Mouse (Mus musculus) neural tube, embryonic 14.5 days (tissue): ENCODE data around the gene Edn3. TPM values are rescaled to one million over a fixed set of nuclear protein-coding genes. Genes with fewer than 3 reads are reported as not detected.

Experiments used
- ATAC-seq: fragments of 200-750 bp; cut with Nextera tagmentation; 2 replicates; pipeline ENCODE4 v1.8.0; 2017; ENCODE audit warnings: low read depth, mild to moderate bottlenecking, moderate TSS enrichment, moderate library complexity
- H3K27ac ChIP-seq: fragments of 300-500 bp; sonication (generic); 2 replicates; pipeline ENCODE4 v1.5.1; 2014; ENCODE audit warnings: low read depth, mild to moderate bottlenecking, control low read depth, low read length, moderate library complexity, mixed read lengths
- H3K27me3 ChIP-seq: fragments of 300-500 bp; sonication (generic); 2 replicates; pipeline ENCODE4 v1.6.1; 2014; ENCODE audit warnings: low read length; ENCODE audit not compliant: control insufficient read depth, insufficient read depth
- H3K36me3 ChIP-seq: fragments of 300-500 bp; sonication (generic); 2 replicates; pipeline ENCODE4 v1.6.1; 2014; ENCODE audit warnings: low read length, mixed read lengths; ENCODE audit not compliant: control insufficient read depth, insufficient read depth
- H3K4me1 ChIP-seq: fragments of 300-500 bp; sonication (generic); 2 replicates; pipeline ENCODE4 v1.6.1; 2014; ENCODE audit warnings: low read length; ENCODE audit not compliant: control insufficient read depth, insufficient read depth
- H3K4me2 ChIP-seq: fragments of 300-500 bp; sonication (generic); 2 replicates; pipeline ENCODE4 v1.6.1; 2014; ENCODE audit warnings: mild to moderate bottlenecking, low read depth, low read length, control low read depth
- H3K4me3 ChIP-seq: fragments of 300-500 bp; sonication (generic); 2 replicates; pipeline ENCODE4 v1.5.1; 2014; ENCODE audit warnings: low read depth, low read length, control low read depth, mixed read lengths
- H3K9ac ChIP-seq: fragments of 300-500 bp; sonication (generic); replicated peaks from 2 replicates; pipeline ENCODE4 v1.6.1; 2014; ENCODE audit warnings: low read depth, mild to moderate bottlenecking, control low read depth, low read length, mixed read lengths
- H3K9me3 ChIP-seq: fragments of 300-500 bp; sonication (generic); 2 replicates; pipeline ENCODE4 v1.6.1; 2016; ENCODE audit warnings: low read length; ENCODE audit not compliant: control insufficient read depth
- WGBS: fragments of 180-500 bp; shearing (Covaris S2); extraction: QIAGEN DNeasy Blood & Tissue Kit; methylation state at CpG from one replicate; pipeline ENCODE4 v1.1.7; 2014; 5-methylcytosine and 5-hydroxymethylcytosine counted together
- polyA plus RNA-seq: library from polyadenylated mRNA; unstranded; fragments of >200 nt; fragmentation: Nextera tagmentation; extraction: Ambion mirVana; gene quantifications from 2 replicates; pipeline ENCODE4 v1.2.1, GENCODE M21; 2014

Gene Edn3
- polyA plus RNA-seq, 1 experiment from 2014 or later = 0.08 TPM

- no peaks in the 10 kb centered on the region for H3K4me1 ChIP-seq
- H3K36me3 ChIP-seq = no peaks in the 10 kb centered on the region
- no peak for ATAC-seq
- no peak overlapping the region for H3K4me2 ChIP-seq
- no peak overlapping the region for H3K4me3 ChIP-seq
- WGBS = 100% methylated on average over 1 of the region's 1 CpGs
- H3K9me3 ChIP-seq = no peaks in the 10 kb centered on the region
- H3K9ac ChIP-seq = no peak overlapping the region
- no peaks in the 10 kb centered on the region for H3K27me3 ChIP-seq
- H3K27ac ChIP-seq = no peak overlapping the region
These were observed 7.2 kb upstream of the Edn3 start for GRCm38 (mm10) chr2:174753197-174753596.

- WGBS = 86% methylated on average over 1 of the region's 1 CpGs
These were observed 6.2 kb upstream of the Edn3 start for GRCm38 (mm10) chr2:174754231-174754630.

GRCm38 (mm10) chr2:174759189-174759588 is 1.2 kb upstream of the Edn3 start:
- peaks cover 3% of the 10 kb centered on the region for H3K27me3 ChIP-seq
- 86% methylated on average over 4 of the region's 4 CpGs for WGBS
- H3K4me2 ChIP-seq = no peak overlapping the region
- no peak overlapping the region for H3K9ac ChIP-seq
- H3K4me3 ChIP-seq = no peak overlapping the region
- no peaks in the 10 kb centered on the region for H3K9me3 ChIP-seq
- no peak overlapping the region for H3K27ac ChIP-seq
- ATAC-seq = no peak
- H3K36me3 ChIP-seq = no peaks in the 10 kb centered on the region
- peaks cover 6% of the 10 kb centered on the region; the same call in 1 of the 2 replicates for H3K4me1 ChIP-seq

More at GRCm38 (mm10) chr2:174754231-174754630, 6.2 kb upstream of the Edn3 start:
- Histone ChIP-seq H3K27me3 (no peaks in the 10 kb centered on the region), H3K4me1 (no peaks in the 10 kb centered on the region), H3K9me3 (no peaks in the 10 kb centered on the region), H3K27ac (no peak overlapping the region), H3K4me3 (no peak overlapping the region), H3K9ac (no peak overlapping the region), H3K4me2 (no peak overlapping the region), H3K36me3 (no peaks in the 10 kb centered on the region)
- no peak for ATAC-seq

- Histone ChIP-seq H3K9me3 (no peaks in the 10 kb centered on the region), H3K36me3 (no peaks in the 10 kb centered on the region), H3K4me2 (peak overlapping the region; percentile 72; the same call in 1 of the 2 replicates), H3K4me1 (peaks cover 6% of the 10 kb centered on the region; the same call in 1 of the 2 replicates), H3K27ac (no peak overlapping the region), H3K27me3 (peaks cover 3% of the 10 kb centered on the region), H3K4me3 (no peak overlapping the region), H3K9ac (no peak overlapping the region)
- 57% methylated on average over 6 of the region's 6 CpGs for WGBS
- ATAC-seq = no peak
These were observed 1.2 kb downstream of the Edn3 start for GRCm38 (mm10) chr2:174761452-174762101.

GRCm38 (mm10) chr2:174762310-174762709 is 1.9 kb downstream of the Edn3 start:
- Histone ChIP-seq H3K36me3 (no peaks in the 10 kb centered on the region), H3K27me3 (peaks cover 3% of the 10 kb centered on the region), H3K9me3 (no peaks in the 10 kb centered on the region), H3K4me1 (peaks cover 6% of the 10 kb centered on the region; the same call in 1 of the 2 replicates), H3K27ac (no peak overlapping the region), H3K4me2 (no peak overlapping the region), H3K4me3 (no peak overlapping the region), H3K9ac (no peak overlapping the region)
- WGBS = 91% methylated on average over 2 of the region's 2 CpGs
- ATAC-seq = no peak

GRCm38 (mm10) chr2:174768891-174769528 is 8.6 kb downstream of the Edn3 start:
- Histone ChIP-seq H3K4me2 (no peak overlapping the region), H3K4me3 (no peak overlapping the region)
- no peak for ATAC-seq

GRCm38 (mm10) chr2:174774177-174775111 is 14.0 kb downstream of the Edn3 start:
- H3K27me3 ChIP-seq = no peaks in the 10 kb centered on the region
- no peak for ATAC-seq
- WGBS = 63% methylated on average over 10 of the region's 10 CpGs
- no peak overlapping the region for H3K9ac ChIP-seq
- H3K27ac ChIP-seq = no peak overlapping the region
- no peak overlapping the region for H3K4me3 ChIP-seq
- no peaks in the 10 kb centered on the region for H3K4me1 ChIP-seq
- no peak overlapping the region for H3K4me2 ChIP-seq
- H3K9me3 ChIP-seq = no peaks in the 10 kb centered on the region
- H3K36me3 ChIP-seq = no peaks in the 10 kb centered on the region

More at GRCm38 (mm10) chr2:174768891-174769528, 8.6 kb downstream of the Edn3 start:
- Histone ChIP-seq H3K4me1 (no peaks in the 10 kb centered on the region), H3K9me3 (no peaks in the 10 kb centered on the region), H3K9ac (no peak overlapping the region), H3K36me3 (no peaks in the 10 kb centered on the region), H3K27me3 (no peaks in the 10 kb centered on the region), H3K27ac (no peak overlapping the region)
- 61% methylated on average over 7 of the region's 7 CpGs for WGBS

- Histone ChIP-seq H3K4me3 (no peak overlapping the region), H3K36me3 (no peaks in the 10 kb centered on the region), H3K4me1 (no peaks in the 10 kb centered on the region), H3K4me2 (no peak overlapping the region), H3K9ac (no peak overlapping the region), H3K27me3 (no peaks in the 10 kb centered on the region), H3K27ac (no peak overlapping the region), H3K9me3 (no peaks in the 10 kb centered on the region)
- WGBS = 90% methylated on average over 4 of the region's 4 CpGs
- no peak for ATAC-seq
These were observed 21.6 kb downstream of the Edn3 start for GRCm38 (mm10) chr2:174782016-174782415.
